Mouse (Mus musculus) limb, embryonic 13.5 days (tissue): ENCODE measurements around the gene Gm1123. TPM values are rescaled to one million over a fixed set of nuclear protein-coding genes. Genes with fewer than 3 reads are reported as not detected.

Experiments used
- ATAC-seq: fragments of 200-750 bp; cut with Nextera tagmentation; 2 replicates; pipeline ENCODE4 v1.8.0; 2017; ENCODE audit warnings: low read depth, moderate number of reproducible peaks, moderate TSS enrichment; ENCODE audit not compliant: low FRiP score
- H3K27ac ChIP-seq: fragments of 300-500 bp; sonication (generic); 2 replicates; pipeline ENCODE4 v1.5.1; 2015; ENCODE audit warnings: inconsistent platforms, mild to moderate bottlenecking, moderate library complexity
- H3K27me3 ChIP-seq: fragments of 300-500 bp; sonication (generic); 2 replicates; pipeline ENCODE4 v1.6.1; 2015; ENCODE audit warnings: mild to moderate bottlenecking, inconsistent platforms
- H3K36me3 ChIP-seq: fragments of 300-500 bp; sonication (generic); 2 replicates; pipeline ENCODE4 v1.6.1; 2015; ENCODE audit warnings: inconsistent platforms, mild to moderate bottlenecking, moderate library complexity
- H3K4me1 ChIP-seq: fragments of 300-500 bp; sonication (generic); 2 replicates; pipeline ENCODE4 v1.6.1; 2015; ENCODE audit warnings: inconsistent platforms
- H3K4me2 ChIP-seq: fragments of 300-500 bp; sonication (generic); replicated peaks from 2 replicates; pipeline ENCODE4 v1.6.1; 2015; ENCODE audit warnings: inconsistent platforms, mild to moderate bottlenecking, moderate library complexity
- H3K4me3 ChIP-seq: fragments of 300-500 bp; sonication (generic); 2 replicates; pipeline ENCODE4 v1.5.1; 2015; ENCODE audit warnings: moderate library complexity, mild to moderate bottlenecking, inconsistent platforms
- H3K9ac ChIP-seq: fragments of 300-500 bp; sonication (generic); 2 replicates; pipeline ENCODE4 v1.6.1; 2015; ENCODE audit warnings: mild to moderate bottlenecking, inconsistent platforms
- H3K9me3 ChIP-seq: fragments of 300-500 bp; sonication (generic); 2 replicates; pipeline ENCODE4 v1.6.1; 2016; ENCODE audit warnings: inconsistent platforms
- WGBS: fragments of 180-500 bp; shearing (Covaris S2); methylation state at CpG from one replicate; pipeline ENCODE4 v1.1.7; 2015; 5-methylcytosine and 5-hydroxymethylcytosine counted together
- polyA plus RNA-seq: library from polyadenylated mRNA; unstranded; fragments of >200 nt; fragmentation: Nextera tagmentation; extraction: Ambion mirVana; gene quantifications from 2 replicates; pipeline ENCODE4 v1.2.1, GENCODE M21; 2015

Gene Gm1123
- polyA plus RNA-seq, 1 experiment from 2014 or later = not detected

GRCm38 (mm10) chr9:99042641-99043040 lies 7.1 kb upstream of the Gm1123 start:
- Histone ChIP-seq H3K27ac (no peak overlapping the region), H3K9me3 (no peaks in the 10 kb centered on the region), H3K9ac (no peak overlapping the region), H3K36me3 (peaks cover 6% of the 10 kb centered on the region; the same call in 1 of the 2 replicates), H3K4me2 (no peak overlapping the region), H3K27me3 (peaks cover 8% of the 10 kb centered on the region; the same call in 1 of the 2 replicates), H3K4me1 (0 out of 2 replicates have a peak, but pooled peaks cover 3% of the 10 kb centered on the region), H3K4me3 (no peak overlapping the region)
- 79% methylated on average over 4 of the region's 4 CpGs for WGBS
- ATAC-seq = no peak

GRCm38 (mm10) chr9:99041994-99042393 lies 6.5 kb upstream of the Gm1123 start:
- H3K4me1 ChIP-seq = 0 out of 2 replicates have a peak, but pooled peaks cover 3% of the 10 kb centered on the region
- H3K4me3 ChIP-seq = no peak overlapping the region
- no peak overlapping the region for H3K4me2 ChIP-seq
- no peak for ATAC-seq
- no peaks in the 10 kb centered on the region for H3K9me3 ChIP-seq
- 83% methylated on average over 9 of the region's 9 CpGs for WGBS
- H3K9ac ChIP-seq = no peak overlapping the region
- H3K27ac ChIP-seq = no peak overlapping the region
- peaks cover 6% of the 10 kb centered on the region; the same call in 1 of the 2 replicates for H3K36me3 ChIP-seq
- peaks cover 8% of the 10 kb centered on the region; the same call in 1 of the 2 replicates for H3K27me3 ChIP-seq

GRCm38 (mm10) chr9:99034111-99034510 lies 1.4 kb downstream of the Gm1123 start:
- Histone ChIP-seq H3K9ac (no peak overlapping the region), H3K4me1 (no peaks in the 10 kb centered on the region), H3K27me3 (no peaks in the 10 kb centered on the region), H3K9me3 (0 out of 2 replicates have a peak, but pooled peaks cover 3% of the 10 kb centered on the region), H3K4me3 (no peak overlapping the region), H3K27ac (no peak overlapping the region), H3K36me3 (no peaks in the 10 kb centered on the region), H3K4me2 (no peak overlapping the region)
- 86% methylated on average over 8 of the region's 8 CpGs for WGBS
- ATAC-seq = no peak

GRCm38 (mm10) chr9:99032031-99032430 lies 3.5 kb downstream of the Gm1123 start:
- Histone ChIP-seq H3K4me3 (no peak overlapping the region), H3K36me3 (no peaks in the 10 kb centered on the region), H3K27me3 (no peaks in the 10 kb centered on the region), H3K27ac (no peak overlapping the region), H3K9me3 (0 out of 2 replicates have a peak, but pooled peaks cover 3% of the 10 kb centered on the region), H3K4me1 (no peaks in the 10 kb centered on the region), H3K9ac (no peak overlapping the region), H3K4me2 (no peak overlapping the region)
- WGBS = 86% methylated on average over 8 of the region's 8 CpGs
- ATAC-seq = no peak

GRCm38 (mm10) chr9:99021751-99022150 lies 13.8 kb downstream of the Gm1123 start:
- no peak for ATAC-seq

GRCm38 (mm10) chr9:99021166-99021565 lies 14.3 kb downstream of the Gm1123 start:
- Histone ChIP-seq H3K27me3 (no peaks in the 10 kb centered on the region), H3K36me3 (no peaks in the 10 kb centered on the region), H3K9ac (no peak overlapping the region), H3K9me3 (no peaks in the 10 kb centered on the region), H3K27ac (no peak overlapping the region), H3K4me3 (no peak overlapping the region), H3K4me2 (no peak overlapping the region), H3K4me1 (no peaks in the 10 kb centered on the region)
- ATAC-seq = no peak
- 55% methylated on average over 5 of the region's 5 CpGs for WGBS

More at GRCm38 (mm10) chr9:99021751-99022150, 13.8 kb downstream of the Gm1123 start:
- WGBS = 88% methylated on average over 4 of the region's 4 CpGs
- H3K27me3 ChIP-seq = no peaks in the 10 kb centered on the region
- no peak overlapping the region for H3K9ac ChIP-seq
- no peaks in the 10 kb centered on the region for H3K36me3 ChIP-seq
- no peak overlapping the region for H3K4me3 ChIP-seq
- H3K4me2 ChIP-seq = no peak overlapping the region
- no peak overlapping the region for H3K27ac ChIP-seq
- no peaks in the 10 kb centered on the region for H3K4me1 ChIP-seq
- no peaks in the 10 kb centered on the region for H3K9me3 ChIP-seq

GRCm38 (mm10) chr9:99017679-99018078 lies 17.8 kb downstream of the Gm1123 start:
- no peak overlapping the region for H3K27ac ChIP-seq
- H3K27me3 ChIP-seq = no peaks in the 10 kb centered on the region
- no peak for ATAC-seq
- H3K4me3 ChIP-seq = no peak overlapping the region
- no peaks in the 10 kb centered on the region for H3K36me3 ChIP-seq
- H3K4me1 ChIP-seq = no peaks in the 10 kb centered on the region
- H3K9ac ChIP-seq = no peak overlapping the region
- WGBS = 76% methylated on average over 6 of the region's 6 CpGs
- H3K9me3 ChIP-seq = no peaks in the 10 kb centered on the region
- H3K4me2 ChIP-seq = no peak overlapping the region

GRCm38 (mm10) chr9:99016759-99017158 lies 18.8 kb downstream of the Gm1123 start:
- no peak overlapping the region for H3K4me2 ChIP-seq
- H3K9me3 ChIP-seq = no peaks in the 10 kb centered on the region
- no peaks in the 10 kb centered on the region for H3K27me3 ChIP-seq
- H3K9ac ChIP-seq = no peak overlapping the region
- H3K4me1 ChIP-seq = no peaks in the 10 kb centered on the region
- no peak overlapping the region for H3K27ac ChIP-seq
- 74% methylated on average over 3 of the region's 3 CpGs for WGBS
- no peak overlapping the region for H3K4me3 ChIP-seq
- no peak for ATAC-seq
- no peaks in the 10 kb centered on the region for H3K36me3 ChIP-seq

- H3K27me3 ChIP-seq = no peaks in the 10 kb centered on the region
- no peak overlapping the region for H3K4me3 ChIP-seq
- H3K27ac ChIP-seq = no peak overlapping the region
- no peak overlapping the region for H3K9ac ChIP-seq
- H3K36me3 ChIP-seq = no peaks in the 10 kb centered on the region
- H3K4me2 ChIP-seq = no peak overlapping the region
- no peaks in the 10 kb centered on the region for H3K9me3 ChIP-seq
- WGBS = 71% methylated on average over 3 of the region's 3 CpGs
- no peak for ATAC-seq
- H3K4me1 ChIP-seq = no peaks in the 10 kb centered on the region
These were observed 19.2 kb downstream of the Gm1123 start for GRCm38 (mm10) chr9:99016301-99016700.

- Histone ChIP-seq H3K27me3 (no peaks in the 10 kb centered on the region), H3K36me3 (peaks cover 7% of the 10 kb centered on the region; the same call in 1 of the 2 replicates), H3K9me3 (no peaks in the 10 kb centered on the region), H3K4me1 (no peaks in the 10 kb centered on the region), H3K27ac (no peak overlapping the region), H3K4me2 (no peak overlapping the region), H3K4me3 (no peak overlapping the region), H3K9ac (no peak overlapping the region)
- 89% methylated on average over 3 of the region's 3 CpGs for WGBS
- ATAC-seq = no peak
These were observed 25.7 kb downstream of the Gm1123 start for GRCm38 (mm10) chr9:99009898-99010199.

- no peak for ATAC-seq
- H3K9ac ChIP-seq = no peak overlapping the region
- WGBS = 68% methylated on average over 12 of the region's 12 CpGs
- no peaks in the 10 kb centered on the region for H3K27me3 ChIP-seq
- no peak overlapping the region for H3K4me2 ChIP-seq
- no peak overlapping the region for H3K27ac ChIP-seq
- H3K4me3 ChIP-seq = no peak overlapping the region
- H3K36me3 ChIP-seq = peaks cover 7% of the 10 kb centered on the region; the same call in 1 of the 2 replicates
- H3K9me3 ChIP-seq = no peaks in the 10 kb centered on the region
- no peaks in the 10 kb centered on the region for H3K4me1 ChIP-seq
These were observed 26.2 kb downstream of the Gm1123 start for GRCm38 (mm10) chr9:99009069-99009897.

GRCm38 (mm10) chr9:99001326-99001725 lies 34.2 kb downstream of the Gm1123 start:
- 96% methylated on average over 6 of the region's 6 CpGs for WGBS
- H3K4me1 ChIP-seq = no peaks in the 10 kb centered on the region
- peaks cover 45% of the 10 kb centered on the region for H3K36me3 ChIP-seq
- H3K9ac ChIP-seq = no peak overlapping the region
- H3K9me3 ChIP-seq = no peaks in the 10 kb centered on the region
- H3K27ac ChIP-seq = no peak overlapping the region
- no peak for ATAC-seq
- no peak overlapping the region for H3K4me2 ChIP-seq
- H3K27me3 ChIP-seq = no peaks in the 10 kb centered on the region
- H3K4me3 ChIP-seq = no peak overlapping the region
